Mouse (Mus musculus) G1E (cell line): ENCODE data around the gene Armc3. TPM values are rescaled to one million over a fixed set of nuclear protein-coding genes. Genes with fewer than 3 reads are reported as not detected.
A peak's percentile ranks its signal among the peaks of the same experiment; 100 is the strongest.

Experiments
- ATAC-seq: 2 replicates; pipeline ENCODE4 v1.8.0; 2016; ENCODE audit warnings: mild to moderate bottlenecking; ENCODE audit not compliant: insufficient number of reproducible peaks, poor library complexity, low FRiP score, severe bottlenecking; ENCODE audit errors: extremely low read depth
- DNase-seq: peaks from one replicate; pipeline ENCODE4 v3.0.0; 2012; ENCODE audit warnings: low spot score
- H3K27me3 ChIP-seq: 2 replicates; pipeline ENCODE4 v1.6.1; 2012; ENCODE audit warnings: mild to moderate bottlenecking, low read length, inconsistent platforms; ENCODE audit not compliant: insufficient read depth
- H3K36me3 ChIP-seq: replicated peaks from 2 replicates; pipeline ENCODE3; 2012; ENCODE audit warnings: mild to moderate bottlenecking, inconsistent platforms
- H3K4me1 ChIP-seq: 2 replicates; pipeline ENCODE4 v1.6.1; 2012; ENCODE audit warnings: low read depth, low read length, inconsistent platforms, mixed read lengths; ENCODE audit not compliant: insufficient read depth
- H3K4me3 ChIP-seq: 2 replicates; pipeline ENCODE4 v1.5.1; 2012; ENCODE audit warnings: low read depth, mild to moderate bottlenecking, inconsistent platforms, low read length, moderate library complexity, mixed read lengths
- H3K9me3 ChIP-seq: replicated peaks from 2 replicates; pipeline ENCODE4 v1.6.1; 2012; ENCODE audit warnings: inconsistent platforms
- CTCF ChIP-seq: IDR thresholded peaks from 2 replicates; pipeline ENCODE4 v1.5.1; 2012; ENCODE audit warnings: low read depth, low read length, inconsistent platforms, mixed read lengths
- GATA1 ChIP-seq: IDR thresholded peaks from 2 replicates; pipeline ENCODE4 v1.6.1; 2012; ENCODE audit warnings: borderline replicate concordance, low read length, inconsistent platforms, mixed read lengths
- GATA2 ChIP-seq: IDR thresholded peaks from 2 replicates; pipeline ENCODE4 v1.6.1; 2012; ENCODE audit warnings: low read depth, low read length, inconsistent platforms, borderline replicate concordance
- POLR2AphosphoS5 ChIP-seq: IDR thresholded peaks from 2 replicates; pipeline ENCODE4 v1.6.1; 2012; ENCODE audit warnings: low read depth, low read length, inconsistent platforms; ENCODE audit not compliant: insufficient replicate concordance
- TAL1 ChIP-seq: conservative IDR thresholded peaks from 2 replicates; pipeline ENCODE4 v1.6.1; 2012; ENCODE audit warnings: low read depth, low read length, inconsistent platforms, mixed read lengths
- polyA plus RNA-seq: library from polyadenylated mRNA; stranded (reverse); fragments of >175 nt; gene quantifications from 2 replicates; pipeline ENCODE4 v1.2.3, GENCODE M21; 2012
- total RNA-seq, 2 experiments: library from RNA; stranded (forward) in 1 of 2; stranded (reverse) in 1 of 2; fragments of 200-1000 nt in 1 of 2; fragments of >200 nt in 1 of 2; fragmentation: Nextera tagmentation in 1 of 2; gene quantifications; 2 replicates each; pipeline ENCODE4 v1.2.3; 2014 to 2017

Armc3 gene
- total and polyA plus RNA-seq, 3 experiments = 0.16 TPM; not detected in 2

GRCm38 (mm10) chr2:19265834-19266233, 66.7 kb downstream of the Armc3 start:
- H3K36me3 ChIP-seq = no peaks in the 10 kb centered on the region
- TF ChIP-seq CTCF (no peak), GATA1 (no peak), GATA2 (no peak), POLR2AphosphoS5 (no peak), TAL1 (no peak)
- no peak for DNase-seq
- H3K4me3 ChIP-seq = no peak overlapping the region
- no peak for ATAC-seq
- H3K4me1 ChIP-seq = no peaks in the 10 kb centered on the region
- peaks cover 16% of the 10 kb centered on the region for H3K27me3 ChIP-seq
- H3K9me3 ChIP-seq = no peaks in the 10 kb centered on the region

DNA sequence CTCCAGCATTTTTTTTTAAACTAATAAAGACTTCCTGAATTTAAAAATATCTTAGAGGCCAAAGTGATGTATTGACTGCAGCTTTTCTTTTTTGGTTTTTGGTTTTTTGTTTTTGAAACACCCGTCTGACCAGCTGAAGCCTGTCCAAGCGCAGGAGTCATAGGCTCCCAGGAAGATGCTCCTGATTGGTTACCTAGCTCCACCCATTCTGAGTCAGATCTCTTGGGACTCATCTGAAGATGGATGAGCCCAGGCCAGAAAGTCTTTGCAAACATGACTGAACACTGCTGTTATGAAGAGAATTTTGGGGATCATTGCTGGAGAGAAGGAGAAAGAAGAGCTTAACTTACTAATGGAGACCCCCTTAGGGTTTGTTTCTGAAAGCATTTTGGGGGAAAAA, 68.3 kb downstream of the Armc3 start:
- Histone ChIP-seq H3K9me3 (no peaks in the 10 kb centered on the region), H3K4me3 (no peak overlapping the region), H3K27me3 (peaks cover 22% of the 10 kb centered on the region), H3K4me1 (no peaks in the 10 kb centered on the region), H3K36me3 (no peaks in the 10 kb centered on the region)
- no peak for DNase-seq
- TF ChIP-seq GATA1 (no peak), CTCF (no peak), GATA2 (no peak), TAL1 (no peak), POLR2AphosphoS5 (no peak)
- no peak for ATAC-seq

GRCm38 (mm10) chr2:19269955-19270354, 70.9 kb downstream of the Armc3 start:
- Histone ChIP-seq H3K4me1 (no peaks in the 10 kb centered on the region), H3K9me3 (no peaks in the 10 kb centered on the region), H3K27me3 (peaks cover 26% of the 10 kb centered on the region), H3K4me3 (no peak overlapping the region), H3K36me3 (no peaks in the 10 kb centered on the region)
- TF ChIP-seq GATA1 (no peak), CTCF (no peak), GATA2 (no peak), POLR2AphosphoS5 (no peak)
- no peak for ATAC-seq
- no peak for DNase-seq

- ATAC-seq (no peak), DNase-seq (no peak)
- TF ChIP-seq CTCF = no peak
- no peak for TF ChIP-seq POLR2AphosphoS5
- no peak for TF ChIP-seq GATA2
- no peak for TF ChIP-seq GATA1
- no peak for TF ChIP-seq TAL1
- Histone ChIP-seq H3K9me3 (no peaks in the 10 kb centered on the region), H3K4me1 (no peaks in the 10 kb centered on the region; the same call in 1 of the 2 replicates), H3K4me3 (no peak overlapping the region), H3K27me3 (peaks cover 26% of the 10 kb centered on the region), H3K36me3 (no peaks in the 10 kb centered on the region)
Measured at GRCm38 (mm10) chr2:19270709-19271120, 71.6 kb downstream of the Armc3 start.

GRCm38 (mm10) chr2:19274583-19274982, 75.5 kb downstream of the Armc3 start:
- H3K36me3 ChIP-seq = no peaks in the 10 kb centered on the region
- H3K9me3 ChIP-seq = no peaks in the 10 kb centered on the region
- ATAC-seq (no peak), DNase-seq (no peak)
- peaks cover 5% of the 10 kb centered on the region for H3K4me1 ChIP-seq
- no peak overlapping the region for H3K4me3 ChIP-seq
- H3K27me3 ChIP-seq = peaks cover 20% of the 10 kb centered on the region
- no peak for TF ChIP-seq GATA1
- no peak for TF ChIP-seq TAL1
- no peak for TF ChIP-seq CTCF
- no peak for TF ChIP-seq GATA2
- TF ChIP-seq POLR2AphosphoS5 = no peak

GRCm38 (mm10) chr2:19275602-19276539, 76.8 kb downstream of the Armc3 start:
- ATAC-seq = no peak
- H3K4me1 ChIP-seq = peaks cover 5% of the 10 kb centered on the region
- no peak overlapping the region for H3K4me3 ChIP-seq
- H3K27me3 ChIP-seq = peaks cover 17% of the 10 kb centered on the region
- H3K36me3 ChIP-seq = no peaks in the 10 kb centered on the region
- no peaks in the 10 kb centered on the region for H3K9me3 ChIP-seq
- DNase-seq = peak; percentile 23
- TF ChIP-seq POLR2AphosphoS5 = no peak
- no peak for TF ChIP-seq GATA1
- TF ChIP-seq GATA2 = no peak
- no peak for TF ChIP-seq TAL1
- TF ChIP-seq CTCF = peak; percentile 16; the same call in 1 of the 2 replicates
